Mouse (Mus musculus): ENCODE measurements at regions not wholly inside any gene's neighbourhood (a gene's known extent, or its start where the extent isn't known, plus 50 kb on each side); places are given as distances from the start of the nearest gene placed in this dataset.
"Not testable (repeated sequence)": the region's sequence is repeated elsewhere in the genome, so short reads cannot be mapped to it uniquely, and the experiment has no call there.

DNA sequence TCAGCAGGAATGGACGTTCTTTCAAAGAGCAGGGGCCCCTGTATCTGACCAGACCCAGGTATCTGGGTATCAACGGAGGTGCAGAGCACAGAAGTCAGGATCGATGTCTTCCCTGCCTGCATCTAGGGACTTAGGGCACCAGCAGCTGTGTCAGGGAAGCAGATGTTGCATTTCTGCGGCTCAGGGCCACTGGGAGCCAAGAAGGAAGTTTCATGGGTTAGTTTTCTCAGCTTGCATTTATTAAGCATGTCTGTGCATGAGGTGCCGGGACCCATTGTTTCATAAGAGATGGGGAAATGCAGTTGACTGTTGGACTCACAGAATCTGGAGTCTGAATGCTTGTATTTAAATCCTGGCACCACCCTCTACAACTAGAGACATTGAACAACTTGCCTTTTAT, 71.3 kb upstream of the Spon1 start:
- no peak for DNase-seq (ENCODE audit: low read depth, low spot score)

DNA sequence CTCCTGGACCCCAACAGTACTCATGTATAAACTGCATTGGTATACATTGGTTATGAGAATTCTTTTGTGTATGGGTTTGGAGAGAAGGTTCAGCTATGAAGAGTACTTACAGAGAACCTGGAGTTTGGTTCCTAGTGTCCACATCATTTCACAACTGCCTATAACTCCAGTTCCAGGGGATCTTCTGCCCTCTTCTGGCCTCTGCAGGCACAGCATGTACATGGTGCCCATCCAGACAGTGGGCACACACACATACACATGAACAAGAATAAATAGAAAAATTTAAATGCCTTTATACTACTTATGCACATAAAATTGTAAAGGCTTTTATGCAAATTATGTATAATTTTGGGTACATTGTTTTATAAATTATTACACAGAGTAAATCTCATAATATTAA, 59.9 kb upstream of the Spon1 start:
- DNase-seq (ENCODE audit: low read depth, low spot score) = no peak

DNA sequence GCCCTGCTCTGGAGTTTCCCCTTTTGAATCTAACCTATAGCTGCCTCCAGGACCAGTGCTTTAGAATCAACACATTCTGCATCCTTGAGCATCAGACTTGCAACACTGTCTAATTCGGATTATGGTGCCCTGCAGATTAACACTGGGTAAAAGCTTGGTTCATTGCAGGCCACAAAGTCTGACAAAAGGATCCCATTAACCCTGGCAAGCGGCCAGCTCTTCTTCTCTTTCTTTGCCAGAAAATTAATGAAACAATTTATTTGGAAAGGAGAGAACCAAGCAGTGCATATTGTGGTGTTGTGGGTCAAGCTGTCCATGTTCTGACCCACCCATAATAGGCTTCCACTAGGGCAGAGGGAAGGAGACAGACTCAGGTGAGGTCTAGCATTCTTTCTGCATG, 58.2 kb upstream of the Spon1 start:
- DNase-seq (ENCODE audit: low read depth, low spot score) = no peak

DNA sequence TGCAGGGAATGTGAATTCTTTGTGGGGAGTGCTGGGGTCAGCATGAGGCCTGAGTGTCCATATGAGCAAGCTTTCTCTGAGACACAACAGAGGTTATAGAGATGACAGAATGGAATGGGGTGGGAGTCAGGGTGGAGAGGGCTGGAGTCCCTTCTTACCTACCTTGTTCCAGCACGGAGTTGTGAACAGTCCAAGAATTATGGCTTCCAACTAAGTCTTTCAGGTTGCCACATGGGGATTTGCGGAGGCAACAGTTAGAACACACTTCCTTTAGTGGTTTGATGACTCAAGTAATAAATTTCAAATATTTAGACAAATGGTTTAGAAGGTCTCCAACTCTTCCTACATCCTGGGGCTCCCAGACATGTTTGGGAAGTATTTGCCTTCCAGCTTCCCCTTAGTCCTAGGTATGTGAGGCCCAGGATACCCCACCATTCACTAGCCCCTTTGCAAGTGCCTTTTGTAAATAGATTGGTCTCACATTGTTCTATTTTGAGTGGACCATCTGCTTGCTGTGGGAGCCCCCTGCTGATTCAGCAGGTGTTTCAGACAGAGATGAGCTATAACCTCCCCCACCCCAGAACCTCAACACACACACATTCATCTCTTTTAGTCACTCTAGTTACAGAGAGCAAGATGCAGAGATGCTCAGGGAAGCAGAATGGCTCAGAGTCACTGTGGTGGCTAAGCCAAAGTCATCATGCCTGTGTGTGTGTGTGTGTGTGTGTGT, 55.1 kb upstream of the Spon1 start:
- DNase-seq (ENCODE audit: low read depth, low spot score) = peak; percentile 32

DNA sequence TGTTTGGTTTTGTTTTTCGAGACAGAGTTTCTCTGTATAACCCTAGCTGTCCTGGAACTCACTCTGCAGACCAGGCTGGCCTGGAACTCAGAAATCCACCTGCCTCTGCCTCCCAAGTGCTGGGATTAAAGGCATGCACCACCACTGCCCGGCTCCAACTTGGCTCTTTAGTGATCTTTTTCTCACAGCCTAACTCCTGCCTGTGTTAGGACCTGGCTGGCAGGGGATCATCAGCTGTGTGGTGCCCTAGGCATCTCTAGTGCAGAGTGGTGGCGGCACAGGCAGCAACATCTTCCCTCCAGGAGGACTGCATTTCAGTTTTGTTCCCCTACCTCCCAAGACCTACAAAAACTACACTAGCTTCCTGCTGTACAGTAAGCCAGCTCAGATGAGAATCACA, 54.4 kb upstream of the Spon1 start:
- DNase-seq (ENCODE audit: low read depth, low spot score) = not testable (repeated sequence)
